Mouse (Mus musculus): Measurements from ENCODE around the gene Prkar2b. TPM values are rescaled to one million over a fixed set of nuclear protein-coding genes. Genes with fewer than 3 reads are reported as not detected.
A peak's percentile ranks its signal among the peaks of the same experiment; 100 is the strongest.

Gene Prkar2b
- polyA plus RNA-seq, 1 experiment from 2014 or later: 34.0 TPM

- TF ChIP-seq CTCF (IDR thresholded peaks at IDR 0.05; ENCODE audit: low read depth) (no peak), EP300 (IDR thresholded peaks at IDR 0.05; ENCODE audit: low read depth) (no peak)
- H3K9me3 ChIP-seq (ENCODE audit: low read length): no peaks in the 10 kb centered on the region
- no peaks in the 10 kb centered on the region for H3K27me3 ChIP-seq (ENCODE audit: insufficient read depth, low read length)
- no peak overlapping the region for H3K9ac ChIP-seq (replicated peaks)
- H3K36me3 ChIP-seq (replicated peaks; ENCODE audit: insufficient read depth, low read length): peaks cover 84% of the 10 kb centered on the region
- H3K4me2 ChIP-seq (ENCODE audit: low read depth, low read length): no peak overlapping the region
- H3K4me3 ChIP-seq (ENCODE audit: low read depth, low read length): no peak overlapping the region
- H3K27ac ChIP-seq (ENCODE audit: low read depth): no peak overlapping the region
- 85% methylated on average over 4 of the region's 4 CpGs for WGBS (ENCODE audit: insufficient replicate concordance)
- DNase-seq (no peak), ATAC-seq (no peak)
- peaks cover 3% of the 10 kb centered on the region for H3K4me1 ChIP-seq (ENCODE audit: insufficient read depth)
Observed at GRCm38 (mm10) chr12:31938391-31938997, 122.6 kb downstream of the Prkar2b start.

- Histone ChIP-seq H3K4me2 (ENCODE audit: low read depth, low read length) (no peak overlapping the region), H3K9me3 (ENCODE audit: low read length) (no peaks in the 10 kb centered on the region), H3K4me3 (ENCODE audit: low read depth, low read length) (no peak overlapping the region), H3K4me1 (ENCODE audit: insufficient read depth) (no peaks in the 10 kb centered on the region), H3K36me3 (replicated peaks; ENCODE audit: insufficient read depth, low read length) (peaks cover 84% of the 10 kb centered on the region), H3K9ac (replicated peaks) (no peak overlapping the region), H3K27ac (ENCODE audit: low read depth) (no peak overlapping the region), H3K27me3 (ENCODE audit: insufficient read depth, low read length) (no peaks in the 10 kb centered on the region)
- no peak for TF ChIP-seq CTCF (IDR thresholded peaks at IDR 0.05; ENCODE audit: low read depth)
- no peak for TF ChIP-seq EP300 (IDR thresholded peaks at IDR 0.05; ENCODE audit: low read depth)
- DNase-seq: no peak
- 61% methylated on average over 3 of the region's 3 CpGs for WGBS (ENCODE audit: insufficient replicate concordance)
- ATAC-seq: no peak
Observed at GRCm38 (mm10) chr12:31937613-31938012, 123.5 kb downstream of the Prkar2b start.

- Histone ChIP-seq H3K27me3 (ENCODE audit: insufficient read depth, low read length) (no peaks in the 10 kb centered on the region), H3K4me1 (ENCODE audit: insufficient read depth) (no peaks in the 10 kb centered on the region), H3K36me3 (replicated peaks; ENCODE audit: insufficient read depth, low read length) (peaks cover 86% of the 10 kb centered on the region), H3K9me3 (ENCODE audit: low read length) (no peaks in the 10 kb centered on the region), H3K4me2 (ENCODE audit: low read depth, low read length) (no peak overlapping the region), H3K9ac (replicated peaks) (no peak overlapping the region), H3K4me3 (ENCODE audit: low read depth, low read length) (no peak overlapping the region), H3K27ac (ENCODE audit: low read depth) (no peak overlapping the region)
- no peak for ATAC-seq
- TF ChIP-seq EP300 (IDR thresholded peaks at IDR 0.05; ENCODE audit: low read depth) (no peak), CTCF (IDR thresholded peaks at IDR 0.05; ENCODE audit: low read depth) (no peak)
- 87% methylated on average over 6 of the region's 6 CpGs for WGBS (ENCODE audit: insufficient replicate concordance)
- DNase-seq: no peak
Observed at GRCm38 (mm10) chr12:31936657-31937300, 124.3 kb downstream of the Prkar2b start.

GRCm38 (mm10) chr12:31931818-31932217 is 129.3 kb downstream of the Prkar2b start:
- no peak for DNase-seq
- Histone ChIP-seq H3K4me2 (ENCODE audit: low read depth, low read length) (no peak overlapping the region), H3K9me3 (ENCODE audit: low read length) (no peaks in the 10 kb centered on the region), H3K4me3 (ENCODE audit: low read depth, low read length) (no peak overlapping the region), H3K4me1 (ENCODE audit: insufficient read depth) (no peaks in the 10 kb centered on the region), H3K36me3 (replicated peaks; ENCODE audit: insufficient read depth, low read length) (peaks cover 85% of the 10 kb centered on the region), H3K27ac (ENCODE audit: low read depth) (no peak overlapping the region), H3K27me3 (ENCODE audit: insufficient read depth, low read length) (no peaks in the 10 kb centered on the region), H3K9ac (replicated peaks) (no peak overlapping the region)
- 95% methylated on average over 3 of the region's 3 CpGs for WGBS (ENCODE audit: insufficient replicate concordance)
- TF ChIP-seq EP300 (IDR thresholded peaks at IDR 0.05; ENCODE audit: low read depth) (no peak), CTCF (IDR thresholded peaks at IDR 0.05; ENCODE audit: low read depth) (no peak)
- no peak for ATAC-seq

GRCm38 (mm10) chr12:31928498-31928897 is 132.6 kb downstream of the Prkar2b start:
- Histone ChIP-seq H3K27me3 (ENCODE audit: insufficient read depth, low read length) (no peaks in the 10 kb centered on the region), H3K4me1 (ENCODE audit: insufficient read depth) (no peaks in the 10 kb centered on the region), H3K4me2 (ENCODE audit: low read depth, low read length) (no peak overlapping the region), H3K27ac (ENCODE audit: low read depth) (no peak overlapping the region), H3K36me3 (replicated peaks; ENCODE audit: insufficient read depth, low read length) (peaks cover 85% of the 10 kb centered on the region), H3K9me3 (ENCODE audit: low read length) (no peaks in the 10 kb centered on the region), H3K4me3 (ENCODE audit: low read depth, low read length) (no peak overlapping the region), H3K9ac (replicated peaks) (no peak overlapping the region)
- DNase-seq (no peak), ATAC-seq (no peak)
- WGBS (ENCODE audit: insufficient replicate concordance): 88% methylated on average over 3 of the region's 3 CpGs
- no peak for TF ChIP-seq CTCF (IDR thresholded peaks at IDR 0.05; ENCODE audit: low read depth)
- no peak for TF ChIP-seq EP300 (IDR thresholded peaks at IDR 0.05; ENCODE audit: low read depth)

- Histone ChIP-seq H3K9me3 (ENCODE audit: low read length) (no peaks in the 10 kb centered on the region), H3K4me3 (ENCODE audit: low read depth, low read length) (no peak overlapping the region), H3K4me1 (ENCODE audit: insufficient read depth) (no peaks in the 10 kb centered on the region), H3K27ac (ENCODE audit: low read depth) (no peak overlapping the region), H3K4me2 (ENCODE audit: low read depth, low read length) (no peak overlapping the region), H3K36me3 (replicated peaks; ENCODE audit: insufficient read depth, low read length) (peaks cover 72% of the 10 kb centered on the region), H3K9ac (replicated peaks) (no peak overlapping the region), H3K27me3 (ENCODE audit: insufficient read depth, low read length) (no peaks in the 10 kb centered on the region)
- TF ChIP-seq CTCF (IDR thresholded peaks at IDR 0.05; ENCODE audit: low read depth) (peak; percentile 84), EP300 (IDR thresholded peaks at IDR 0.05; ENCODE audit: low read depth) (no peak)
- peak; percentile 74 for DNase-seq
- WGBS (ENCODE audit: insufficient replicate concordance): 79% methylated on average over 4 of the region's 4 CpGs
- peak; percentile 75 for ATAC-seq
Observed at GRCm38 (mm10) chr12:31926661-31927061, 134.4 kb downstream of the Prkar2b start.
